Mouse (Mus musculus) small intestine, adult 2 months (tissue): ENCODE data around the gene Limd1.

Experiments
- CTCF ChIP-seq: fragments of 200-500 bp; IDR thresholded peaks from 2 replicates; pipeline ENCODE4 v1.5.1; 2012; ENCODE audit warnings: low read depth, mild to moderate bottlenecking, control low read depth, inconsistent platforms, low read length, moderate library complexity, mixed read lengths; ENCODE audit not compliant: insufficient replicate concordance, insufficient read length; ENCODE audit errors: extremely low read depth
- POLR2A ChIP-seq: fragments of 200-500 bp; IDR thresholded peaks from 2 replicates; pipeline ENCODE4 v1.6.1; 2012; ENCODE audit warnings: low read depth, mild to moderate bottlenecking, control low read depth, inconsistent platforms, low read length, moderate library complexity

GRCm38 (mm10) chr9:123529392-123530157, 51.1 kb downstream of the Limd1 start, which contains the start of gene Sacm1l:
- peak; percentile 81 for TF ChIP-seq POLR2A
- TF ChIP-seq CTCF = no peak
